Mouse (Mus musculus): ENCODE data around the gene Cactin.

Gene Cactin

GRCm38 (mm10) chr10:81319741-81320549 lies 958 bp upstream of the Cactin start:
- peak; percentile 54 for DNase-seq

GRCm38 (mm10) chr10:81321436-81321835 lies 533 bp downstream of the Cactin start:
- DNase-seq, result no peak

GRCm38 (mm10) chr10:81322444-81322843 lies 1.5 kb downstream of the Cactin start:
- no peak for DNase-seq

- DNase-seq, result no peak
Observed at GRCm38 (mm10) chr10:81323141-81323775, 2.4 kb downstream of the Cactin start.

- DNase-seq, result no peak
Observed at GRCm38 (mm10) chr10:81323791-81324530, 3.1 kb downstream of the Cactin start.

- DNase-seq, result no peak
Observed at GRCm38 (mm10) chr10:81325176-81325575, 4.3 kb downstream of the Cactin start.

- no peak for DNase-seq
Observed at GRCm38 (mm10) chr10:81325781-81326180, 4.9 kb downstream of the Cactin start.

- DNase-seq, result no peak
Observed at GRCm38 (mm10) chr10:81326858-81327257, 6.0 kb downstream of the Cactin start.

- no peak for DNase-seq
Observed at GRCm38 (mm10) chr10:81327959-81328358, 7.1 kb downstream of the Cactin start.

- DNase-seq, result no peak
Observed at GRCm38 (mm10) chr10:81328386-81328785, 7.5 kb downstream of the Cactin start, which contains the start of gene Tbxa2r. TSS of gene Tbxa2r (plus strand) at chr10:81328731.

GRCm38 (mm10) chr10:81329194-81329975 lies 8.5 kb downstream of the Cactin start:
- DNase-seq, result no peak

GRCm38 (mm10) chr10:81330007-81330406 lies 9.1 kb downstream of the Cactin start:
- no peak for DNase-seq

GRCm38 (mm10) chr10:81332277-81332676 lies 11.4 kb downstream of the Cactin start:
- DNase-seq, result no peak

GRCm38 (mm10) chr10:81334324-81334723 lies 13.4 kb downstream of the Cactin start:
- no peak for DNase-seq

GRCm38 (mm10) chr10:81335393-81336340 lies 14.8 kb downstream of the Cactin start:
- no peak for DNase-seq

GRCm38 (mm10) chr10:81336558-81336957 lies 15.7 kb downstream of the Cactin start:
- DNase-seq, result no peak

GRCm38 (mm10) chr10:81340551-81341332 lies 19.8 kb downstream of the Cactin start:
- DNase-seq, result no peak

- peak; percentile 54 for DNase-seq
Observed at GRCm38 (mm10) chr10:81341333-81341949, 20.5 kb downstream of the Cactin start.

GRCm38 (mm10) chr10:81342686-81343505 lies 22.0 kb downstream of the Cactin start, which contains the start of gene Gipc3:
TSS of gene Gipc3 (minus strand) at chr10:81343266.
- no peak for DNase-seq

Data from cerebellum, adult 11 months (tissue).